ENCODE assay signal across 8 mouse cellular contexts in genomic region chr7:114276005-114276752, GRCm38 (mm10). TPM values are rescaled to one million over a fixed set of nuclear protein-coding genes. Genes with fewer than 3 reads are reported as not detected.
DNase-seq lines count a peak whose midpoint lies in the region; ATAC-seq and TF ChIP-seq lines count a peak whose summit lies in the region.

Gene Psma1, minus strand, starts transcription at chr7:114276118.

- no peaks in the 10 kb centered on the region for H3K9me3 ChIP-seq in ES-Bruce4 (replicated peaks; ENCODE audit: control insufficient read depth, insufficient read depth, low read length, poor library complexity, severe bottlenecking)
- no peaks in the 10 kb centered on the region for H3K9me3 ChIP-seq in forebrain, embryonic 13.5 days (replicated peaks)
- no peaks in the 10 kb centered on the region for H3K9me3 ChIP-seq in liver, postnatal 0 days (ENCODE audit: low read length)
- no peaks in the 10 kb centered on the region for H3K9me3 ChIP-seq in neural tube, embryonic 14.5 days (ENCODE audit: control insufficient read depth, low read length)

- H3K4me3 ChIP-seq in ES-Bruce4 (ENCODE audit: low read depth, low read length), result peak within 1 kb of the TSS; percentile 98
- peak within 1 kb of the TSS; percentile 97 for H3K4me3 ChIP-seq in forebrain, embryonic 13.5 days
- H3K4me3 ChIP-seq in liver, postnatal 0 days (ENCODE audit: low read depth, low read length), result peak within 1 kb of the TSS; percentile 85
- H3K4me3 ChIP-seq in neural tube, embryonic 14.5 days (ENCODE audit: low read depth, low read length), result peak within 1 kb of the TSS; percentile 84

- peaks cover 21% of the 10 kb centered on the region for H3K36me3 ChIP-seq in ES-Bruce4 (ENCODE audit: control insufficient read depth, insufficient read depth, low read length, poor library complexity, severe bottlenecking)
- peaks cover 27% of the 10 kb centered on the region for H3K36me3 ChIP-seq in forebrain, embryonic 13.5 days (ENCODE audit: poor library complexity, severe bottlenecking)
- peaks cover 23% of the 10 kb centered on the region for H3K36me3 ChIP-seq in liver, postnatal 0 days (replicated peaks; ENCODE audit: insufficient read depth, low read length)
- peaks cover 7% of the 10 kb centered on the region for H3K36me3 ChIP-seq in neural tube, embryonic 14.5 days (ENCODE audit: control insufficient read depth, insufficient read depth, low read length)

- 0 out of 2 replicates have a peak, but pooled peaks have one; percentile 61 for TF ChIP-seq EP300 in ES-Bruce4 (IDR thresholded peaks at IDR 0.05; ENCODE audit: insufficient read depth, low read depth, low read length)
- no peak for TF ChIP-seq EP300 in liver, postnatal 0 days (IDR thresholded peaks at IDR 0.05; ENCODE audit: low read depth)

- ATAC-seq in cerebellum, adult (ENCODE audit: insufficient number of reproducible peaks, low FRiP score, low TSS enrichment), result peak; percentile 95
- peak; percentile 95 for ATAC-seq in forebrain, embryonic 13.5 days
- peak; percentile 98 for ATAC-seq in liver, postnatal 0 days
- peak; percentile 94 for ATAC-seq in neural tube, embryonic 14.5 days (ENCODE audit: low read depth)

- intact Hi-C loops in heart, postnatal 10 days (cut with DNase I), result loop anchor here (2.0 to 5.0 kb wide), 3 partner anchors 139 to 361 kb away; partner anchors contain the start of genes Calca and Pde3b

- no peak for TF ChIP-seq CTCF in ES-Bruce4 (IDR thresholded peaks at IDR 0.05; ENCODE audit: low read depth, low read length)
- peak; percentile 75 for TF ChIP-seq CTCF in liver, postnatal 0 days (IDR thresholded peaks at IDR 0.05; ENCODE audit: low read depth)

- H3K27me3 ChIP-seq in ES-Bruce4 (ENCODE audit: control insufficient read depth, insufficient read depth, low read length, poor library complexity, severe bottlenecking), result no peaks in the 10 kb centered on the region
- no peaks in the 10 kb centered on the region for H3K27me3 ChIP-seq in forebrain, embryonic 13.5 days
- H3K27me3 ChIP-seq in liver, postnatal 0 days (ENCODE audit: insufficient read depth, low read length), result no peaks in the 10 kb centered on the region
- H3K27me3 ChIP-seq in neural tube, embryonic 14.5 days (ENCODE audit: control insufficient read depth, insufficient read depth, low read length), result no peaks in the 10 kb centered on the region; the same call in 1 of the 2 replicates

- peak within 1 kb of the TSS; percentile 92 for H3K4me2 ChIP-seq in forebrain, embryonic 13.5 days
- H3K4me2 ChIP-seq in liver, postnatal 0 days (ENCODE audit: low read depth, low read length), result peak within 1 kb of the TSS; percentile 87
- H3K4me2 ChIP-seq in neural tube, embryonic 14.5 days (ENCODE audit: low read depth, low read length), result peak within 1 kb of the TSS; percentile 92

- WGBS in forebrain, embryonic 13.5 days, result under 1% methylated on average over 39 of the region's 39 CpGs
- 1% methylated on average over 39 of the region's 39 CpGs for WGBS in large intestine, adult 2 months
- under 1% methylated on average over 39 of the region's 39 CpGs for WGBS in liver, postnatal 0 days (ENCODE audit: insufficient replicate concordance)
- under 1% methylated on average over 39 of the region's 39 CpGs for WGBS in neural tube, embryonic 14.5 days

- H3K4me1 ChIP-seq in ES-Bruce4 (ENCODE audit: control insufficient read depth, insufficient read depth, low read length), result no peaks in the 10 kb centered on the region
- peaks cover 11% of the 10 kb centered on the region for H3K4me1 ChIP-seq in forebrain, embryonic 13.5 days
- H3K4me1 ChIP-seq in liver, postnatal 0 days (ENCODE audit: insufficient read depth), result peaks cover 10% of the 10 kb centered on the region
- H3K4me1 ChIP-seq in neural tube, embryonic 14.5 days (ENCODE audit: control insufficient read depth, insufficient read depth, low read length), result peaks cover 9% of the 10 kb centered on the region; the same call in 1 of the 2 replicates

- peak; percentile 97 to 98 for DNase-seq in heart, postnatal 10 days
- DNase-seq in large intestine, adult 2 months (ENCODE audit: low read depth, low spot score), result peak; percentile 95
- peak; percentile 96 for DNase-seq in liver, postnatal 0 days
- peak; percentile 98 for DNase-seq in testis, postnatal 10 days (ENCODE audit: low spot score)

- peak within 1 kb of the TSS; percentile 32; the same call in 1 of the 2 replicates for H3K27ac ChIP-seq in ES-Bruce4 (ENCODE audit: insufficient read depth, low read length)
- H3K27ac ChIP-seq in forebrain, embryonic 13.5 days, result peak within 1 kb of the TSS; percentile 61
- peak within 1 kb of the TSS; percentile 73 for H3K27ac ChIP-seq in liver, postnatal 0 days (ENCODE audit: low read depth)
- H3K27ac ChIP-seq in neural tube, embryonic 14.5 days (ENCODE audit: low read depth, low read length), result peak within 1 kb of the TSS; percentile 69

- peak; percentile 78 for TF ChIP-seq POLR2A in ES-Bruce4 (IDR thresholded peaks at IDR 0.05; ENCODE audit: insufficient read depth, low read length)

- H3K9ac ChIP-seq in ES-Bruce4 (ENCODE audit: low read depth, poor library complexity, severe bottlenecking), result peak within 1 kb of the TSS; percentile 70
- H3K9ac ChIP-seq in forebrain, embryonic 13.5 days, result peak within 1 kb of the TSS; percentile 94
- H3K9ac ChIP-seq in liver, postnatal 0 days (replicated peaks), result peak within 1 kb of the TSS; percentile 89
- peak within 1 kb of the TSS; percentile 87 for H3K9ac ChIP-seq in neural tube, embryonic 14.5 days (replicated peaks; ENCODE audit: low read depth, low read length)

RNA-seq across cellular contexts. Expression of gene Psma1, which starts in this region (rescaled TPM):
- polyA plus RNA-seq in ES-Bruce4 (2011; ENCODE audit: insufficient read depth, insufficient read length, low read depth, missing spikeins), result 239 and 249 TPM in 2 replicates
- 482 and 494 TPM in 2 replicates for polyA plus RNA-seq in forebrain, embryonic 13.5 days (2015; fragmentation: Nextera tagmentation; extraction: Ambion mirVana)
- total RNA-seq in heart, postnatal 10 days (2021), result 100 to 1,000 TPM; 143 to 147 TPM
- polyA plus RNA-seq in large intestine, adult 2 months (2012; rRNA removed), result 114 and 135 TPM in 2 replicates
- 163 and 170 TPM in 2 replicates for polyA plus RNA-seq in liver, postnatal 0 days (2015; fragmentation: Nextera tagmentation; extraction: Ambion mirVana)
- 373 TPM in 2 replicates for polyA plus RNA-seq in neural tube, embryonic 14.5 days (2014; fragmentation: Nextera tagmentation; extraction: Ambion mirVana)

Comparison
In these comparisons a context has a peak if more than half of its experiments do, and no peak if none do; other contexts are left out.
1. Peak in every context shown above with its lines: DNase-seq, ATAC-seq, H3K4me3 ChIP-seq and H3K27ac ChIP-seq.